Mouse (Mus musculus) embryonic facial prominence, embryonic 10.5 days (tissue): ENCODE data around the gene Lyrm4. TPM values are rescaled to one million over a fixed set of nuclear protein-coding genes. Genes with fewer than 3 reads are reported as not detected.

Source experiments
- DNase-seq: peaks from one replicate; pipeline ENCODE4 v3.0.0-alpha.2; 2017; ENCODE audit warnings: low spot score
- H3K27ac ChIP-seq: fragments of 300-500 bp; sonication (generic); replicated peaks from 2 replicates; pipeline ENCODE4 v1.5.1; 2016; ENCODE audit warnings: mild to moderate bottlenecking
- H3K27me3 ChIP-seq: fragments of 300-500 bp; sonication (generic); replicated peaks from 2 replicates; pipeline ENCODE4 v1.6.1; 2016; ENCODE audit warnings: low read depth, mild to moderate bottlenecking; ENCODE audit not compliant: poor library complexity, severe bottlenecking
- H3K36me3 ChIP-seq: fragments of 300-500 bp; sonication (generic); replicated peaks from 2 replicates; pipeline ENCODE4 v1.6.1; 2016; ENCODE audit warnings: mild to moderate bottlenecking, moderate library complexity
- H3K4me1 ChIP-seq: fragments of 300-500 bp; sonication (generic); 2 replicates; pipeline ENCODE4 v1.6.1; 2016
- H3K4me3 ChIP-seq: fragments of 300-500 bp; sonication (generic); 2 replicates; pipeline ENCODE4 v1.5.1; 2016; ENCODE audit warnings: mild to moderate bottlenecking, moderate library complexity
- H3K9me3 ChIP-seq: fragments of 300-500 bp; sonication (generic); 2 replicates; pipeline ENCODE4 v1.6.1; 2016; ENCODE audit warnings: mild to moderate bottlenecking
- WGBS: fragments of 180-500 bp; shearing (Covaris S2); methylation state at CpG from one replicate; pipeline ENCODE4 v1.1.7; 2016; 5-methylcytosine and 5-hydroxymethylcytosine counted together
- polyA plus RNA-seq: library from polyadenylated mRNA; unstranded; fragments of >200 nt; fragmentation: Nextera tagmentation; extraction: Ambion mirVana; gene quantifications from 2 replicates; pipeline ENCODE4 v1.2.1, GENCODE M21; 2016

Gene Lyrm4
- polyA plus RNA-seq, 1 experiment from 2014 or later: 22.7 TPM

- peaks cover 46% of the 10 kb centered on the region for H3K27me3 ChIP-seq
- under 1% methylated on average over 18 of the region's 18 CpGs for WGBS
- no peak for DNase-seq
- no peaks in the 10 kb centered on the region for H3K36me3 ChIP-seq
- no peaks in the 10 kb centered on the region for H3K9me3 ChIP-seq
- peak overlapping the region; percentile 76 for H3K4me3 ChIP-seq
- H3K4me1 ChIP-seq: peaks cover 23% of the 10 kb centered on the region
- no peak overlapping the region for H3K27ac ChIP-seq
Observed at GRCm38 (mm10) chr13:35969431-35969721, 147.9 kb downstream of the Lyrm4 start.

GRCm38 (mm10) chr13:35968719-35969430 is 148.5 kb downstream of the Lyrm4 start:
- H3K36me3 ChIP-seq: no peaks in the 10 kb centered on the region
- WGBS: under 1% methylated on average over 57 of the region's 57 CpGs

GRCm38 (mm10) chr13:35968131-35968718 is 149.1 kb downstream of the Lyrm4 start:
- Histone ChIP-seq H3K9me3 (no peaks in the 10 kb centered on the region), H3K27ac (peak overlapping the region; percentile 72), H3K4me3 (peak overlapping the region; percentile 76), H3K4me1 (peaks cover 23% of the 10 kb centered on the region), H3K27me3 (peaks cover 46% of the 10 kb centered on the region), H3K36me3 (no peaks in the 10 kb centered on the region)
- under 1% methylated on average over 38 of the region's 38 CpGs for WGBS
- peak; percentile 64 for DNase-seq

More at GRCm38 (mm10) chr13:35968719-35969430, 148.5 kb downstream of the Lyrm4 start:
- Histone ChIP-seq H3K27me3 (peaks cover 46% of the 10 kb centered on the region), H3K27ac (peak overlapping the region; percentile 72), H3K9me3 (no peaks in the 10 kb centered on the region), H3K4me1 (peaks cover 23% of the 10 kb centered on the region), H3K4me3 (peak overlapping the region; percentile 76)
- peak; percentile 78 for DNase-seq

GRCm38 (mm10) chr13:35967690-35968089 is 149.6 kb downstream of the Lyrm4 start:
- peaks cover 46% of the 10 kb centered on the region for H3K27me3 ChIP-seq
- peaks cover 23% of the 10 kb centered on the region for H3K4me1 ChIP-seq
- peak overlapping the region; percentile 72; the same call in 1 of the 2 replicates for H3K27ac ChIP-seq
- H3K9me3 ChIP-seq: no peaks in the 10 kb centered on the region
- peak overlapping the region; percentile 76 for H3K4me3 ChIP-seq
- DNase-seq: peak; percentile 54
- WGBS: under 1% methylated on average over 15 of the region's 15 CpGs
- H3K36me3 ChIP-seq: no peaks in the 10 kb centered on the region

GRCm38 (mm10) chr13:35963583-35963982 is 153.7 kb downstream of the Lyrm4 start:
- WGBS: 89% methylated on average over 4 of the region's 4 CpGs
- no peak overlapping the region for H3K27ac ChIP-seq
- peaks cover 11% of the 10 kb centered on the region for H3K4me1 ChIP-seq
- H3K9me3 ChIP-seq: no peaks in the 10 kb centered on the region
- DNase-seq: no peak
- peaks cover 25% of the 10 kb centered on the region for H3K27me3 ChIP-seq
- H3K4me3 ChIP-seq: no peak overlapping the region
- H3K36me3 ChIP-seq: no peaks in the 10 kb centered on the region

- Histone ChIP-seq H3K4me3 (no peak overlapping the region), H3K27me3 (no peaks in the 10 kb centered on the region), H3K36me3 (no peaks in the 10 kb centered on the region), H3K4me1 (no peaks in the 10 kb centered on the region), H3K27ac (no peak overlapping the region), H3K9me3 (no peaks in the 10 kb centered on the region)
- no peak for DNase-seq
- WGBS: 77% methylated on average over 12 of the region's 12 CpGs
Observed at GRCm38 (mm10) chr13:35959391-35960067, 157.8 kb downstream of the Lyrm4 start.

GRCm38 (mm10) chr13:35958539-35958938 is 158.8 kb downstream of the Lyrm4 start, which contains the start of gene Ppp1r3g:
Gene Ppp1r3g (plus strand): TSS chr13:35958839.
- 92% methylated on average over 1 of the region's 1 CpGs for WGBS
- Histone ChIP-seq H3K36me3 (no peaks in the 10 kb centered on the region), H3K27me3 (no peaks in the 10 kb centered on the region), H3K4me3 (no peak within 1 kb of the TSS), H3K27ac (no peak within 1 kb of the TSS), H3K4me1 (no peaks in the 10 kb centered on the region), H3K9me3 (no peaks in the 10 kb centered on the region)
- no peak for DNase-seq

- Histone ChIP-seq H3K9me3 (no peaks in the 10 kb centered on the region), H3K27ac (no peak overlapping the region), H3K4me1 (no peaks in the 10 kb centered on the region), H3K36me3 (no peaks in the 10 kb centered on the region), H3K27me3 (no peaks in the 10 kb centered on the region), H3K4me3 (no peak overlapping the region)
- 86% methylated on average over 17 of the region's 17 CpGs for WGBS
- no peak for DNase-seq
Observed at GRCm38 (mm10) chr13:35949814-35950455, 167.4 kb downstream of the Lyrm4 start.

GRCm38 (mm10) chr13:35947354-35948000 is 169.8 kb downstream of the Lyrm4 start:
- WGBS: 25% methylated on average over 14 of the region's 14 CpGs
- Histone ChIP-seq H3K9me3 (no peaks in the 10 kb centered on the region), H3K27ac (no peak overlapping the region), H3K27me3 (no peaks in the 10 kb centered on the region), H3K36me3 (no peaks in the 10 kb centered on the region), H3K4me1 (no peaks in the 10 kb centered on the region), H3K4me3 (no peak overlapping the region)
- DNase-seq: peak; percentile 78

- Histone ChIP-seq H3K4me1 (no peaks in the 10 kb centered on the region), H3K36me3 (no peaks in the 10 kb centered on the region), H3K4me3 (no peak overlapping the region), H3K9me3 (no peaks in the 10 kb centered on the region), H3K27ac (no peak overlapping the region), H3K27me3 (no peaks in the 10 kb centered on the region)
- WGBS: 73% methylated on average over 20 of the region's 20 CpGs
- DNase-seq: no peak
Observed at GRCm38 (mm10) chr13:35946659-35947353, 170.5 kb downstream of the Lyrm4 start.

- DNase-seq: no peak
- H3K27ac ChIP-seq: no peak overlapping the region
- H3K4me1 ChIP-seq: peaks cover 8% of the 10 kb centered on the region
- no peaks in the 10 kb centered on the region for H3K27me3 ChIP-seq
- no peaks in the 10 kb centered on the region for H3K9me3 ChIP-seq
- no peak overlapping the region for H3K4me3 ChIP-seq
- no peaks in the 10 kb centered on the region for H3K36me3 ChIP-seq
- WGBS: 86% methylated on average over 5 of the region's 5 CpGs
Observed at GRCm38 (mm10) chr13:35940934-35941333, 176.4 kb downstream of the Lyrm4 start.
